Mouse (Mus musculus): Measurements from ENCODE around the gene Adpgk. TPM values are rescaled to one million over a fixed set of nuclear protein-coding genes. Genes with fewer than 3 reads are reported as not detected.

The Adpgk gene
- polyA plus RNA-seq, 1 experiment from 2014 or later = 20.9 TPM

- Histone ChIP-seq H3K27ac (no peak overlapping the region), H3K9ac (no peak overlapping the region), H3K4me3 (no peak overlapping the region), H3K36me3 (ENCODE audit: poor library complexity, severe bottlenecking) (no peaks in the 10 kb centered on the region), H3K27me3 (no peaks in the 10 kb centered on the region), H3K4me2 (no peak overlapping the region), H3K9me3 (replicated peaks) (no peaks in the 10 kb centered on the region), H3K4me1 (peaks cover under 1% of the 10 kb centered on the region; the same call in 1 of the 2 replicates)
- ATAC-seq = no peak
- WGBS = 86% methylated on average over 19 of the region's 19 CpGs
These were observed 16.4 kb upstream of the Adpgk start for GRCm38 (mm10) chr9:59274846-59275455.

- Histone ChIP-seq H3K27me3 (no peaks in the 10 kb centered on the region), H3K4me3 (no peak overlapping the region), H3K4me2 (no peak overlapping the region), H3K4me1 (peaks cover 14% of the 10 kb centered on the region), H3K27ac (no peak overlapping the region), H3K9ac (no peak overlapping the region), H3K9me3 (replicated peaks) (no peaks in the 10 kb centered on the region; the same call in 1 of the 2 replicates), H3K36me3 (ENCODE audit: poor library complexity, severe bottlenecking) (no peaks in the 10 kb centered on the region)
- ATAC-seq = no peak
- 98% methylated on average over 2 of the region's 2 CpGs for WGBS
These were observed 13.2 kb upstream of the Adpgk start for GRCm38 (mm10) chr9:59278199-59278598.

- Histone ChIP-seq H3K9me3 (replicated peaks) (no peaks in the 10 kb centered on the region; the same call in 1 of the 2 replicates), H3K4me2 (no peak overlapping the region), H3K4me3 (no peak overlapping the region), H3K36me3 (ENCODE audit: poor library complexity, severe bottlenecking) (no peaks in the 10 kb centered on the region), H3K27ac (no peak overlapping the region), H3K9ac (no peak overlapping the region), H3K27me3 (no peaks in the 10 kb centered on the region), H3K4me1 (peaks cover 14% of the 10 kb centered on the region)
- no peak for ATAC-seq
- WGBS = 90% methylated on average over 5 of the region's 5 CpGs
These were observed 12.7 kb upstream of the Adpgk start for GRCm38 (mm10) chr9:59278694-59279093.

GRCm38 (mm10) chr9:59280888-59281287, 10.5 kb upstream of the Adpgk start:
- Histone ChIP-seq H3K4me1 (peaks cover 14% of the 10 kb centered on the region), H3K27me3 (no peaks in the 10 kb centered on the region), H3K36me3 (ENCODE audit: poor library complexity, severe bottlenecking) (no peaks in the 10 kb centered on the region), H3K9ac (no peak overlapping the region), H3K9me3 (replicated peaks) (no peaks in the 10 kb centered on the region; the same call in 1 of the 2 replicates), H3K4me3 (no peak overlapping the region), H3K27ac (peak overlapping the region; percentile 31; the same call in 1 of the 2 replicates), H3K4me2 (no peak overlapping the region)
- 88% methylated on average over 5 of the region's 5 CpGs for WGBS
- ATAC-seq = no peak

GRCm38 (mm10) chr9:59281871-59282682, 9.3 kb upstream of the Adpgk start:
- H3K4me1 ChIP-seq = peaks cover 14% of the 10 kb centered on the region
- H3K4me2 ChIP-seq = peak overlapping the region; percentile 33
- H3K27me3 ChIP-seq = no peaks in the 10 kb centered on the region
- WGBS = 46% methylated on average over 18 of the region's 27 CpGs
- no peaks in the 10 kb centered on the region; the same call in 1 of the 2 replicates for H3K9me3 ChIP-seq (replicated peaks)
- peak; percentile 80 for ATAC-seq
- H3K36me3 ChIP-seq (ENCODE audit: poor library complexity, severe bottlenecking) = no peaks in the 10 kb centered on the region
- H3K4me3 ChIP-seq = 0 out of 2 replicates have a peak overlapping the region, but pooled peaks have one; percentile 2
- no peak overlapping the region for H3K9ac ChIP-seq
- 0 out of 2 replicates have a peak overlapping the region, but pooled peaks have one; percentile 33 for H3K27ac ChIP-seq

GRCm38 (mm10) chr9:59282683-59282986, 8.7 kb upstream of the Adpgk start:
- no peaks in the 10 kb centered on the region for H3K27me3 ChIP-seq
- H3K36me3 ChIP-seq (ENCODE audit: poor library complexity, severe bottlenecking) = no peaks in the 10 kb centered on the region
- 0 out of 2 replicates have a peak overlapping the region, but pooled peaks have one; percentile 2 for H3K4me3 ChIP-seq
- H3K27ac ChIP-seq = no peak overlapping the region
- no peaks in the 10 kb centered on the region; the same call in 1 of the 2 replicates for H3K9me3 ChIP-seq (replicated peaks)
- H3K4me2 ChIP-seq = peak overlapping the region; percentile 33
- WGBS = 51% methylated on average over 7 of the region's 7 CpGs
- no peak overlapping the region for H3K9ac ChIP-seq
- H3K4me1 ChIP-seq = peaks cover 14% of the 10 kb centered on the region
- no peak for ATAC-seq

GRCm38 (mm10) chr9:59285614-59286013, 5.7 kb upstream of the Adpgk start:
- H3K4me1 ChIP-seq = peaks cover 19% of the 10 kb centered on the region
- no peak for ATAC-seq
- no peak overlapping the region for H3K27ac ChIP-seq
- H3K36me3 ChIP-seq (ENCODE audit: poor library complexity, severe bottlenecking) = no peaks in the 10 kb centered on the region
- H3K27me3 ChIP-seq = no peaks in the 10 kb centered on the region
- 76% methylated on average over 6 of the region's 6 CpGs for WGBS
- no peak overlapping the region for H3K9ac ChIP-seq
- H3K4me2 ChIP-seq = no peak overlapping the region
- H3K9me3 ChIP-seq (replicated peaks) = no peaks in the 10 kb centered on the region; the same call in 1 of the 2 replicates
- no peak overlapping the region for H3K4me3 ChIP-seq

- Histone ChIP-seq H3K27me3 (no peaks in the 10 kb centered on the region), H3K9ac (no peak overlapping the region), H3K36me3 (ENCODE audit: poor library complexity, severe bottlenecking) (no peaks in the 10 kb centered on the region), H3K9me3 (replicated peaks) (no peaks in the 10 kb centered on the region), H3K4me2 (no peak overlapping the region), H3K4me3 (no peak overlapping the region), H3K27ac (no peak overlapping the region), H3K4me1 (peaks cover 25% of the 10 kb centered on the region)
- 87% methylated on average over 5 of the region's 5 CpGs for WGBS
- no peak for ATAC-seq
These were observed 3.3 kb upstream of the Adpgk start for GRCm38 (mm10) chr9:59288058-59288457.

- H3K36me3 ChIP-seq (ENCODE audit: poor library complexity, severe bottlenecking) = no peaks in the 10 kb centered on the region
- no peaks in the 10 kb centered on the region for H3K9me3 ChIP-seq (replicated peaks)
- H3K27me3 ChIP-seq = no peaks in the 10 kb centered on the region
- peaks cover 28% of the 10 kb centered on the region for H3K4me1 ChIP-seq
- no peak overlapping the region for H3K4me3 ChIP-seq
- no peak overlapping the region for H3K9ac ChIP-seq
- 78% methylated on average over 3 of the region's 3 CpGs for WGBS
- no peak for ATAC-seq
- no peak overlapping the region for H3K4me2 ChIP-seq
- H3K27ac ChIP-seq = no peak overlapping the region
These were observed 2.5 kb upstream of the Adpgk start for GRCm38 (mm10) chr9:59288685-59289410.

- ATAC-seq = no peak
- Histone ChIP-seq H3K27ac (no peak overlapping the region), H3K9me3 (replicated peaks) (no peaks in the 10 kb centered on the region), H3K4me3 (no peak overlapping the region), H3K9ac (no peak overlapping the region), H3K4me2 (no peak overlapping the region), H3K4me1 (peaks cover 28% of the 10 kb centered on the region), H3K27me3 (no peaks in the 10 kb centered on the region), H3K36me3 (ENCODE audit: poor library complexity, severe bottlenecking) (no peaks in the 10 kb centered on the region)
- 72% methylated on average over 6 of the region's 6 CpGs for WGBS
These were observed 1.7 kb upstream of the Adpgk start for GRCm38 (mm10) chr9:59289529-59290115.

GRCm38 (mm10) chr9:59291688-59292492, 532 bp downstream of the Adpgk start:
- no peaks in the 10 kb centered on the region for H3K36me3 ChIP-seq (ENCODE audit: poor library complexity, severe bottlenecking)
- H3K27ac ChIP-seq = peak overlapping the region; percentile 94
- 1% methylated on average over 50 of the region's 50 CpGs for WGBS
- peak; percentile 82 for ATAC-seq
- peak overlapping the region; percentile 84 for H3K4me3 ChIP-seq
- peak overlapping the region; percentile 75 for H3K4me2 ChIP-seq
- no peaks in the 10 kb centered on the region for H3K27me3 ChIP-seq
- H3K9me3 ChIP-seq (replicated peaks) = no peaks in the 10 kb centered on the region
- peaks cover 28% of the 10 kb centered on the region for H3K4me1 ChIP-seq
- H3K9ac ChIP-seq = peak overlapping the region; percentile 83

All from forebrain, embryonic 13.5 days (tissue).